Mouse (Mus musculus): ENCODE data around the gene Rapsn.
"Not testable (repeated sequence)": the region's sequence is repeated elsewhere in the genome, so short reads cannot be mapped to it uniquely, and the experiment has no call there.

Rapsn gene

DNA sequence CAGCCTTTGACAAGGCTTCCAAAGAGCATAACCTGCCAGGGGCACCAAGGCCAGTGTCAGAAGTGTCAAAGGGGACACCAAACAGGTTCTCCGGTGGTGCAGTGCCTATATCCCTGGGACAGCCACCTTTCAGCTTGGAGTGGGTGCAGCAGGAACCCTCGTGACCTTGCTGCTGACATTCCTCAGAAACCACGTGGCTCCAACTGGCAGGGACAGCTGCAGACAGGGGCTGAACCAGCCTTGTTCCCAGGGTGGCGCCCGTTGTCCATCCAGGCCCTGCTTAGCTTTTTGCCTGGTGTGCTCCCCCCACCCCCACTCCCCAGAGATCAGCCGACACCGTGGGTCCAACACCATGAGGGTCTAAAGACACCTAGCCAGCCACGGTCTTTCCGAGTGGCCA, at the start of gene Rapsn:
Rapsn (plus strand) TSS at position 236 of the 400 bp plus-strand sequence.
- DNase-seq (ENCODE audit: low read depth, low spot score) = no peak

DNA sequence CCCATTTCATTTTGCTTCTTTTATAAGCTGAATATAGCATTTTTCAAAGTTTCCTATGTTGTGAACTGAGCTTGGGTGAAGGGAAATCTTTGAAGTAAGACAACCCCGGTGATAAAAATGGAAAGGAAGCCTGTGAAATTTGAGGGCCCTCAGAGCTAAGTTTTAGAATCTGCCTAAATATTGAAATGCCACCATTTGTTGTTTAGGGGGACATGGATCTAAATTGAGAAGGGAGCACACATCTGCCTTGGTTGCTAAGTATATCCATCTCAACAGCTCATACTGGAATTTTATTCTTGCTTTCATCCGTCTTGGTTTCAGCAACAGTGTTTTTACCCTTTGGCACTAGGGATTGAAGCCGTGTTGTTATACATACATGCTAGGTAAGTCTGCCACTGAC, 49.4 kb upstream of the Rapsn start:
- DNase-seq (ENCODE audit: low read depth, low spot score) = no peak

DNA sequence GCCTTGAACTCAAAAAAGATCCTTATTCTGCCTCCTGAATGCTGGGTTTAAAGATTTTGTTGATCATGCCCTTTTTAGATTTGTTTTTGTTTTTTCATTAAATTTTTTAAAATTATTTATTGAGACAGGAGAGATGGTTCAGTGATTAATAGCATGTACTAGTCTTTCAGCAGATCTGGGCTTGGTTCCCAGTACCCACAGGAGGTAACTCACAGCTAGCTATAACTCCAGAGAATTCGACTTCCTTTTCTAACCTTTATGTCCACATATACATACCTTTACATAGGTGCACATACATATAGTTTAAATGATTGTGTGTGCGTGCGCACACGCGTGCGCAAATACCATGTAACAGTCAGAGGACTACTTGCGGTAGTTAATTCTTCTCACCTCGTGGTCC, 26.9 kb upstream of the Rapsn start:
- DNase-seq (ENCODE audit: low read depth, low spot score) = no peak

DNA sequence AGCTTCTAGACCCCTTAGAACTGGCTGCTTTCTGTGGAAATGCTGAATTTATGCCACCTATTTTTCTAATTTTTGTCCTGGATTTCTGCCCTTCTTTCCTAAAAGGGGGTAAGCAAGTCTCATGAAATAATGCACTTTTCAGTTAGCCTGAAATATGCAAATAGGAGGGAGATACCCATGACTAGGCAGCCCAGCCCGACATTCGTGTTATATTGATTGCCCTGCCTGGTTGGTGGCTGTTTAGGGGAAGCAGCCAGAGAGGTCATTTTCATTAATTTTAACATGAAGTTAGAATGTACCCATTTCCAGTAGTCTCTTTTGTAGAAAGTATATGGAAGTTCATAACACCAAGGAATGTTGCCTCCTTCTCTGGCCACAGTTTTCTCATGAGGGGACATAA, 21.5 kb upstream of the Rapsn start:
- no peak for DNase-seq (ENCODE audit: low read depth, low spot score)

DNA sequence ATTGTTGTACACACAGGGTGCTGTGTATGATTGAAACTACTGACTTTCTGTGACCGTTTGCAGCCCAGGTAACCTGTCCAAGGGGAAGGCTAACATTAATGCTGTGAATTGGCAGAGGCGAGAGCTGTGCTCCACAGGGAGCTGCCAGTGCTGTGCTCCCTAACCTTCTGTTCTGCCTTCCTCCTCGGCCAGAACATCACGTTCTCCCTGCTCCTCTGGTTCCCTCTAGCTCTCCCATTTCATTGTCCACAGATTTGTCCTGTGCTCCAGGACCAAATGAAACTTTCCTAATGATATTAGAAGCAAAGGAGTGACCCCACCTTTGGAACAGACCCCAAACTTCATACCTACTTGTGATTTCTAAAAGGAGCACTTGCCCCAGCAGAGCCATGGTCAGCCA, 20.0 kb upstream of the Rapsn start:
- no peak for DNase-seq (ENCODE audit: low read depth, low spot score)

DNA sequence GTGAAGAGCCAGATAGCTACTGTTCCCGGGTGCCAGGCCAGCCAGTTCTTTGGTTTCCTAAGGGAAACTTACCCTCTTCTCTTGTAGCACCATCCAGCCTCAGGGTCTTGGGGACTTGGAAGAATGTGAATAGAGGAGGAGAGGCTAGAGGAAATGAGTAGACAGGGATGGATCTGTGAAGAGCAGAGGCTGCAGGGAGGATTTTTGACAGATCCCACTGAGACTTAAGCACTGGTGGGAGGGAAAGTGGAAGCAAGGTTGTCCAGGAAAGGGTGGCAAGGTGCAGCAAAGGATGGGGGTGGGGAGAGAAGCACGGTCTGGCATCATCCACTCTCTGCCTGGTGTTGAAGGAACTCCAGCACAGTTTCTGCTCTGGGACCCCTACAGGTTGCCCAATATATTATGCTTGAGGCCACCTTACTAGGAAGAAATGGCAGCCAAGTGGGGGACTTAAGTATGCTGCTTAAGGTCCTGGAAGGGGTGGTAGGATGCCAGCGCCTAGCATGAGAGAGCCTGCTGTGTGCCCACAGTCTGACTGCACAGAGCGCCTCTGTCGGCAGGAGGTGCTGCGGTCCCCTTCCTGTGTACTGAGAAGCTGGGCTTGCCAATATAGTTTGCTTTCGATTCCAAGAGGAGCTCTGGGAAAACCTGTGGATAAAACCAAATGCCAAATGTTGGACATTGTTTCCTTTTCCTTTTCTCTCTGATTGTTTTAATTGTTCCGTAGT, 17.2 kb upstream of the Rapsn start:
- no peak for DNase-seq (ENCODE audit: low read depth, low spot score)

DNA sequence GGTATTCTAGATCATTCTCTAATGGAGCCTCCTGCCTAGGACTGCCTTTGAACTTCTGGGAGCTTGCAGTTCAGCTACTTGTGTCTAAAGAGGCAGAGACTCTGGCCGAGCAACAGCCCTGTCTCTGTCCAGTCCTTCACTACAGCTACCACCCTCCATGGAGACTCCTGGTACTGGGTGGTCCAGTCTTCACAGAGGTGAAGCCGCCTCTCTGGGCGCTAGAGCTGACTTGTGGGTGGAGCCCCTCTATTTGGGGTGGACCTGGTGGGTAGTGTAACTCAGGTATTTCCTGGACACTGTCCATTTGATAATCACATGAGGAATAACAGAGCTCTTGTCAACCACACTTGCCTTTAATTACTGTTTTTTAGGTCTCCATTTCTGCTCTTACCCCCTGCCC, 15.5 kb upstream of the Rapsn start:
- DNase-seq (ENCODE audit: low read depth, low spot score) = no peak

DNA sequence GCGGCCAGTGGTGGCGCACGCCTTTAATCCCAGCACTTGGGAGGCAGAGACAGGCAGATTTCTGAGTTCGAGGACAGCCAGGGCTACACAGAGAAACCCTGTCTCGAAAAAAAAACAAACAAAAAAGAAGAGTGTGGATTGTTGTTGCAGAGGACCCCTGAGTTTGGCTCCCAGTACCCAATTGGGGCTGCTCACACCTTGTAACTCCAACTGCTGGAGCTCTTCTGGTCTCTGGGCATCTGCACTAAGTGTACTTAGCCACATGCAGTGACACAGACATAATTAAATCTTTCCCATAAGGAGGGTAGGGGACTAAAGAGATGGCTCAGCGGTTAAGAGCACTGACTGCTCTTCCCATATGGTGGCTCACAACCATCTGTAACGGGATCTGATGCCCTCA, 13.2 kb upstream of the Rapsn start:
- DNase-seq (ENCODE audit: low read depth, low spot score) = not testable (repeated sequence)

DNA sequence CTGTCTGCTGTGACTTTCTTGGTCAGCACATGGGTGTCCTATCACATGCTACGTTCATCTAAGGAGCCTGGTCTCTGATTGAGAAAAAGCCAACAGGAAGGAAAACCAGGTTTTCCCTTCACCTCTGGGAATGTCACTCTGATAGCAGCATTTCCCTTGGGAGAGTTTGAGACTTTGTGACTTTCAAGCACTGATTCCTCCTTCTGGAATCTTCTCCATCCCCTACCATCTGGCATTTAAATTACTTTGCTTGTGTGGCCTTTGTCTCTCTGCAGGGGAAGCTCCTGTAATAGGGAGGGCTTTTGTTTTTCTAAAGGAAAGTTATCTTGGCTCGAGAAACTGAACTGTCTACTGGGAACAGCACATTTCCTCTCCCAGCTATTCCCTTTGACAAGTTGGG, 12.3 kb upstream of the Rapsn start:
- DNase-seq (ENCODE audit: low read depth, low spot score) = no peak

DNA sequence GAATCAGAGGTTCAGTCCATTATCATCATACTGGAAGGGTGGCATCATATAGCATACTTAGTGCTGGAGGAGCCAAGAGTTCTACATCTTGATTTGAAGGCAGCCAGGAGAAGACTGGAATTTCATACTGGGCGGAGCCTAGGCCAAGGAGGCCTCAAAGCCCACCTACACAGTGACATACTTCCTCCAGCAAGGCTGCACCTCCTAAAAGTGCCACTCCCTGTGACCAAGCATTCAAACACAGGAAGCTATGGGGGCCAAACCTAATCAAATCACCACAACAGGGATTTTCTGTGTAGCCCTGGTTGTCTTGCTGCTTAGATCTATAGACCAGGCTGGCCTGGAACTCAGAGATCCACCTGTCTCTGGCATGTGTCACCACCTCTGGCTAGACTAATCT, 11.5 kb upstream of the Rapsn start:
- no peak for DNase-seq (ENCODE audit: low read depth, low spot score)

DNA sequence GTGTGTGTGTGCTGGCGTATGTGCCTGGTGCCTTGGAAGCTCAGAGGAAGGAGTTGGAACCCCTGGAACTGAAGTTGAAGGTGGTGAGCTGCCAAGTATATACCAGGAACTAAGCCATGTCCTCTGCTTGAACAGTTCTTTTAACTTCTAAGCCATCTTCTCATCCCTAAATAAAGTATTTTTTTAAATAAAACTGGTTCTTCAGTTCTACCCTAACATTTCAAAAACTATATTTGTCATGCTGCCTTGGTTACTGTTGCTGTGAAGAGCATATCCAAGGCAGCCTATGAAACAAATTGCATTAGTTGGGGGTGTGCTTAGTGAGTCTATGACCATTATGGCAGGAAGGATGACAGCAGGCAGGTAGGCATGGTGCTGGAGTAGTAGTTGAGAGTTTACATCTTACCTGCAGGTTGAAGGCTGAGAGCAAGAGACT, 10.3 kb upstream of the Rapsn start:
- no peak for DNase-seq (ENCODE audit: low read depth, low spot score)

DNA sequence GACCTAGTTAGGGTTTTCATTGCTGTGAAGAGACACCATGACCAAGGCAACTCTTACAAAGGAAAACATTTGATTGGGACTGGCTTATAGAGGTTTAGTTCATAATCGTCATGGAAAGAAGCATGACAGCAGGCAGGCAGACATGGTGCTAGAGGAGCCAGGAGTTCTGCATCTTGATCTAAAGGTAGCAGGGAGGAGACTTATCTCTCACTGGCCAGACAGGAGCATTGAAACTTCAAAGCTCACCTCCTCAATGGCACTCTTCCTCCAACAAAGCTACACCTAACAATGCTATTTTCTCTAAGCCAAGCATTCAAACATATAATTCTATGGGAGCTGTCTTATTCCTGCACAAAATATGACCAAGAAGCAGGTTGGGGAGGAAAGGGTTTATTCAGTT, 8.9 kb upstream of the Rapsn start:
- no peak for DNase-seq (ENCODE audit: low read depth, low spot score)

DNA sequence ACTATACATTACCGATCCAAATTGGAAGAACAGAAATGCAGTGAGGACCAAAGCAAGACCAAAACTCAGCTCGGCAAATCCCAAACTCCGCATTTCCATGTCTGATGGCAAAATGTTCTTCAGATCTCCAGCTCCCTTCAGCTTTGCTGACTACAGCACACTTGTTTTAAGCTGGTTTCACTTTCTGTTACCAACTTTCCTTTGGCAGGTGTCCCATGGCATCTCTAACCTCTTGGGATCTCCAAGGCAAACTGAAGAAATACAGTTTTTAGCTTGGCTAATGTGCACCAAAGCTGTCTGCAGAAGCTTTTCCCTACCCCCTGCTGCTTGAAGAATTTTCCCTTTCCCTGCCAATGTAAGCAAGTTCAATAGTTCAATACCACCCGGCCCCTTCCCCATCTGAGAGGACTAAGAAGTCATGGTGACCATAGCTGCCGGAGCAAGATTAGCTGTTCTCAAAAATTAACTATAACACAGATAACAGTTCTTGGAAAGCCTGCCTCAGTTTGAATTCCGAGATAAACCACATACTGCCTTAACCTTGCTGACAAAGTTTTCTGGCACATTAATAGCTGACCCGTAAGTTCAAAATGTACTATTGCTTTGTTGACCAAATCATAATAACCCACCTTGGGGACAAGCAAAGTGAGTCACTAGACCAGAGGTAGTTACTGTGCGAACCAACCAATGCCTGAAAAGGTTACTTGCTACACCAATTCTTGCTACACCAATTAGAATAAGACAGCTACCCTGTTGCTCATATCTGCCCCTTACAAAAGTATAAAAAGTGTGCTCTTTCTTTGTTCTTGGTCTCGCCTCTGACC, 7.8 kb upstream of the Rapsn start:
- DNase-seq (ENCODE audit: low read depth, low spot score) = peak; percentile 87

DNA sequence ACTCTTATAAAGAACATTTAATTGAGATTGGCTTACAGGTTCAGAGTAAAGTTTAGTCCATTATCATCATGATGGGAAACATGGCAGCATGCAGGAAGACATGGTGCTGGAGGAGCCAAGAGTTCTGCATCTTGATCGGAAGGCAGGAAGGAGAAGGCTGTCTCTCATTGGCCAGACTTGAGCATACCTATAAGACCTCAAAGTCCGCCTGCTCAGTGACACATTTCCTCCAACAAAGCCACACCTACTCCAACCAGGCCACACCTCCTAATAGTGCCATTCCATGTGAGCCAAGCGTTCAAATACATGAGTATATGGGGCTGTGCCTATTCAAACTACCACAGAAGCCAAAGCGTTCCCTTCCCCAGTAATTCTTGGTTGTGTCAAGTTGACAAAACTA, 4.2 kb upstream of the Rapsn start:
- no peak for DNase-seq (ENCODE audit: low read depth, low spot score)

DNA sequence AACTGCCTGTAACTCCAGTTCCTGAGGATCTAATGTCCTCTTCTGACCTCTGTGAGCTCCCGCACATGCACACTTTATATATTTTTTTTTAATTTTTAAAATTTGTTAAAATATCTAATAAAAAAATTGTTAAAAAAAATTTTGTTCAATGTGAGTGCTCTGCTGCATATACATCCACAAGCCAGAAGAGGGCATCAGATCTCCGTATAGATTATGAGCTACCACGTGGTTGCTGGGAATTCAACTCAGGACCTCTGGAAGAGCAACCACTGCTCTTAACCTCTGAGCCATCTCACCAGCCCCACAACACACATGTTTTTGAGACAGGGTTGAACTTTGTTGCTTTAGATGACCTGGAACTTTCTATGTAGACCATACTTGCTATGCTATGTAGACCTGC, 2.4 kb upstream of the Rapsn start:
- DNase-seq (ENCODE audit: low read depth, low spot score) = peak; percentile 68

DNA sequence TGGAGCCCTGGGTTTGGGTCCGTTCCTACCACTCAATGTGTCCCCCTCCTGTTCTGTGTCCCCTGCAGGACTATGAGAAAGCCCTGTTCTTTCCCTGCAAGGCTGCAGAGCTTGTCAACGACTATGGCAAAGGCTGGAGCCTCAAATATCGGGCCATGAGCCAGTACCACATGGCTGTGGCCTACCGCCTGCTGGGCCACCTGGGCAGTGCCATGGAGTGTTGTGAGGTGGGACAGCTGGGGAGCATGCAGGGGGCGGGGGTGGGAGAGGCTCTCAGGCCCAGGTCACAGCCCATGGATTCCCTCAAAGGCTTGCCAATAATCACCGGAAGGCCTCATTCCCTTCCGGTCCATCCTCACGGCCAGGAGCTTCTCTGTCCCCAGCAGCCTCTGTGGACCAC, 6.4 kb downstream of the Rapsn start:
- DNase-seq (ENCODE audit: low read depth, low spot score) = no peak

DNA sequence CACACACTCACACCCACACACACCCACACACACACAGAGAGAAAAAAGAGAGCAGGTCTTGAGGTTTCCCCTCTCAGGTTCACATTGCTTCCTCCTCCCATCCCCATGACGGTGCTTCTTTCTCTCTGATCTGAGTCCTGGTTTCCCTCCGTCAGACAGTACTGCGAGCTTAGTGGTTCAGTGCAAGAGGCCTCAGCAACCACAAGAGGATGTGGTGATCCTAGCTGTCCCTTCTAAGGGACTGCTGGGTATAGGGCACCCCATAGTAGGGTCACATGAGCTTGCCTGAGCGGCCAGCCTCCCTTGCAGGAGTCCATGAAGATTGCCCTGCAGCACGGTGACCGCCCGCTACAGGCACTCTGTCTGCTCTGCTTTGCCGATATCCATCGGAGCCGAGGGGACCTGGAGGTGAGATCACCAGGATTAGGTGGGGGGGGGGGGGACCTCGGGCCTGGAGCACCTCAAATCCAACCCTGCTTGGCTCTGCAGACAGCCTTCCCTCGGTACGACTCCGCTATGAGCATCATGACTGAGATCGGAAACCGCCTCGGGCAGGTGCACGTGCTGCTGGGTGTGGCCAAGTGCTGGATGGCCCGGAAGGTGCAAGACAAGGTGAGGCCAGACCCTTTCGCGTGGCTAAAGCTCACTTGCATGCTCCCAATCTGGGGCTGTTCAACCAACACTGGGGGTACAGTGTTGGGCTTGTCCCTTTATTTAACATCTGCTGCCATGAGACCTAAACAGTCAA, 7.4 kb downstream of the Rapsn start:
- no peak for DNase-seq (ENCODE audit: low read depth, low spot score)

DNA sequence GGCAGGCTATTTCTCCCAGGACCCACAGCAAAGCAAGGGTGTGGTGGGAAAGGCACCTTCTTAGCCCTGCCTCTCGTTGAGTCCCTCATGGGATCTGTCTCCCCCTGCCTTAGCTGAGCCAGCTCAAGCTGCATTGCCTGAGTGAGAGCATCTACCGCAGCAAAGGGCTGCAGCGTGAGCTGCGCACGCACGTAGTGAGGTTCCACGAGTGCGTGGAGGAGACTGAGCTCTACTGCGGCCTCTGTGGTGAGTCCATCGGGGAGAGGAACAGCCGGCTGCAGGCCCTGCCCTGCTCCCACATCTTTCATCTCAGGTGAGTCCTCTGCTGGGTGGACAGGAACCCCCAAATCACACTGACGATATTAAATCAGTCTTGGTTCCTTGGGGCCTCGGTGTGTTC, 9.3 kb downstream of the Rapsn start:
- no peak for DNase-seq (ENCODE audit: low read depth, low spot score)

DNA sequence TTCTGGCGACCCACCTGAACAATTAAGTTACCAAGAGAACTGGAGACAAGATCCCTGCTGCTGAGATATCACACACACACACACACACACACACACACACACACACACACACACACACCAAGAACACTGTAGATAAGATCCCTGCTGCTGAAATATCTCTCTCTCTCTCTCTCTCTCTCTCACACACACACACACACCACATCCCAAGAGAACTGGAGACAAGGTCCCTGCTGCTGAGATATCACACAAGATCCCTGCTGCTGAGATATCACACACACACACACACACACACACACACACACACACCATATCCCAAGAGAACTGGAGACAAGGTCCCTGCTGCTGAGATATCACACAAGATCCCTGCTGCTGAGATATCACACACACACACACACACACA, 10.4 kb downstream of the Rapsn start:
- DNase-seq (ENCODE audit: low read depth, low spot score) = not testable (repeated sequence)

DNA sequence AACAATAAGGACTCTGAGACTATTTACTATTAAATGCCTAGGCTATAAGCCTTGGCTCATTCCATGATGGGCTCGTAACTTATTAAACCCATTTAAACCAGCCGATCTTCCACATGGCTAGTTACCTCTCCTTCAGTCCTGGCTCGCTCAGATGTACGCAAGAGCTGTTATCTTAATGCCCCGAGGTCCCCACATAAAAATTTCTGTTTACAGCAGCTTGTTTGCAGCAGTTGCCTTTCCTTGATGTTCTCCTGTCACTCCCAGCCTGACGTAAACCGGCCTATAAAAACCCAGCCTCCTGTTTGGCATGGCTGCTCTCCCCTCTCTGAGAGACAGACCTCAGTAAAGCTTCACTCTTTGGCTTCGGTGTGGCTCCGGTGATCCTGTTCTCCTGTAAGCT, 11.9 kb downstream of the Rapsn start:
- no peak for DNase-seq (ENCODE audit: low read depth, low spot score)

DNA sequence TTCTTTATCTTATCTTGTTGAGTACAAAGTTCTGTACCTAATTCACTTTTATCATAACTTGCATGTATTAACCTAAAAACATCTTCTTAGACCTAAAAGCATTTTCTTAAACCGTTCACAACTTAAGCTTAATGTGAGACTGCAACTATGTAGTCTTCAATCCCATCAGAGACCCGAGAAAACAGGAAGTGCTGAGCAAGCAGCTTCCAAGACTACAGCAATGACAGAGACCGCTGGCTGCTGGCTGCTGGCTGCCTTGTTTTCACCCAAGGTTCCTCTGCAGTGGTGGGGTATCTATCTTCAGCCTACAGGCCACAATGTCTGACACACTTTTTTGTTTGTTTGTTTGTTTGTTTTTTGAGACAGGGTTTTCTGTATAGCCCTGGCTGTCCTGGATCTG, 16.5 kb downstream of the Rapsn start:
- no peak for DNase-seq (ENCODE audit: low read depth, low spot score)

DNA sequence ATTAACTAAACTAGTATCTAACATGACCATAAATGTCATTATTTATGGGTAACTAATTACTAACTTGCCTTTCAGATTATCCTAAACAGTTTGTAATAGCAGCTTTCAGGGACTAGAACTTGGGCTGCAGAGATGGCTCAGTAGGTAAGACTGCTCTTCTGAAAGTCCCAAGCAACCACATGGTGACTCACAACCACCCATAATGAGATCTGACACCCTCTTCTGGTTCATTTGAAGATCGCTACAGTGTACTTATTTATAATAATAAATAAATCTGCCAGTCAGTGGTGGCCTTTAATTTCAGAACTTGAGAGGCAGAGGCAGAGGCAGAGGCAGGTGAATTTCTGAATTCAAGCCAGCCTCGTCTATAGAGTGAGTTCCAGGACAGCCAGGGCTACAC, 17.3 kb downstream of the Rapsn start:
- DNase-seq (ENCODE audit: low read depth, low spot score) = peak; percentile 72

Measured in 3T3-L1 (cell line).